Mouse (Mus musculus): Measurements from ENCODE around the gene Prss47.

Prss47 gene

GRCm38 (mm10) chr13:65052660-65053059 is at the start of gene Prss47:
Gene Prss47, minus strand, starts transcription at chr13:65052760.
- DNase-seq (ENCODE audit: low spot score in 2 of 2), result no peak

GRCm38 (mm10) chr13:65101232-65101631 is 48.7 kb upstream of the Prss47 start:
- no peak for DNase-seq (ENCODE audit: low spot score in 2 of 2)

GRCm38 (mm10) chr13:65100678-65101077 is 48.1 kb upstream of the Prss47 start:
- no peak for DNase-seq (ENCODE audit: low spot score in 2 of 2)

- no peak for DNase-seq (ENCODE audit: low spot score in 2 of 2)
Observed at GRCm38 (mm10) chr13:65097018-65097417, 44.5 kb upstream of the Prss47 start.

DNA sequence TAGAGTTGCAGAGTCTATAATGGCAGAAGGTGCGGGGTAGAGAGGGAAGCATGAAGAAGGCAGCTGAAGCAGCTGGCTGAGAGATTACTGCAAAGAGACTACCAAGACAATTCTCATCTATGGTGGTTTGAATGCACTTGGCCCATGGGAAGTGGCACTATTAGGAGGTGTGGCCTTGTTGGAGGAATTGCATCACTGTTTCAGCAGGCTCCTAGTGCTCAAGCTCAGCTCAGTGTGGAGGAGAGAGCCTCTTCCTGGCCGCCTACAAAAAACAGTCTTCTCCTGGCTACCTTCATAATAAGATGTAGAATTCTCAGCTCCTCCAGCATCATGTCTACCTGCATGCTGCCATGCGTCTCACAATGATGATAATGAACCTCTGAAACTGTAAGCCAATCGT is 43.4 kb upstream of the Prss47 start:
- DNase-seq (ENCODE audit: low spot score in 2 of 2), result no peak

DNA sequence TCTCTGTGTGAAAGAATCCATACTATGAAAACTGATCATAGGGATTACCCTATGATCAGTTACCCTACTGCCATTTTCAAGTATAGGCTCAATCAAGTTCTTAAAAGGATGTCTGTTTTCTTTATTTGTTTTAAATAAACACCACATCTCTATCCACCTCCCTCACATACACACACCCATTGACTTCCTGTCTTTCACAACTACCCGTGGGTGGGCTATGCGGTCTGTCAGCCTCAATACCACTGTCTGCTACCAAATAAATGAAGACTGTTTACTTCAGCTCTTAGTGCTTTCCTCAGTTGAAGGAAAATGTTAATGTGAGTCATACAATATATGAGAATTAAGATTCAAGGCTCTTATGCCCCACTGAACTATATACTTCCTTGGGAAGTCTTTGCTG is 17.4 kb upstream of the Prss47 start:
- DNase-seq (ENCODE audit: low spot score in 2 of 2), result no peak

DNA sequence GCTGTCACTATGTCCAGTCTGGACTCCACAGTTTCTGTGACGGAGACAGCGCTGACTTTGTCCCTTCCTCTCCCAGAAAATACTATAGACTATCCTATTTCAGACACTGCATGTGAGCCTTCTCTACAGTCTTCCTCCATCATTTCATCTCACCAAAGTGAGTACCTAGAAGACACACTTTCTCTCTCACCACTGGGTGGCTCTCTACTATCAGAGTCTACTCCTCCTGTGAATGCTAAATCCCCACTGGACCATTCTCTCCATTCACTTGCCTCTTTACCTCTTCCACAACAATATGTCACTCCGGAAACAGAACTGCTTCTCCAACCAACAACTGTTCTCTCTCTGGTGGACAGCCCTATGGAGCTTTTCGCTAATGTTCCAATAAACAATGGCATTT is 17.5 kb downstream of the Prss47 start:
- no peak for DNase-seq (ENCODE audit: low spot score in 2 of 2)

DNA sequence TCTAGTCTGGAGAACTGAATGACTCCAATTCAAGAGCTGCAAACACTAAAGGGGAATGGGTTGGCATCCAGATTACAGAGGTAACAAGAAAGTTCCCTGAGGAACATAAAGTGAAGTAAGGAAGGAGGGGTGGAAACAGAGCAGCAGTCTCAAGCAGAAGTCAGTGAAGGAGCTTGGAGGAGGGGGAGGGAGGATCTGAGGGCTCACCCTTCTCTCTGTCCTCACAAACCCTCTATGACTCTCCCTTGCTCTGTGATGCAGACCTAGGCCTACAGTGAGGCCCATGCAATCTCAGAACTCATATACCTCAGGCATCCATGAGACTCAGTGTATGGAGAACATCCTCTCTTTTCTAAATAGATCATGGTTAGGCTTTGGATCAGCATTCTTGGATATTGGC is 19.8 kb downstream of the Prss47 start, which contains the start of gene Spata31d1c:
Spata31d1c (plus strand) TSS at position 301 of the 400 bp plus-strand sequence.
- no peak for DNase-seq (ENCODE audit: low spot score in 2 of 2)

GRCm38 (mm10) chr13:65011052-65011738 is 41.4 kb downstream of the Prss47 start:
- no peak for DNase-seq (ENCODE audit: low spot score in 2 of 2)

- DNase-seq (ENCODE audit: low spot score in 2 of 2), result no peak
Observed at GRCm38 (mm10) chr13:65007971-65008370, 44.6 kb downstream of the Prss47 start.

DNA sequence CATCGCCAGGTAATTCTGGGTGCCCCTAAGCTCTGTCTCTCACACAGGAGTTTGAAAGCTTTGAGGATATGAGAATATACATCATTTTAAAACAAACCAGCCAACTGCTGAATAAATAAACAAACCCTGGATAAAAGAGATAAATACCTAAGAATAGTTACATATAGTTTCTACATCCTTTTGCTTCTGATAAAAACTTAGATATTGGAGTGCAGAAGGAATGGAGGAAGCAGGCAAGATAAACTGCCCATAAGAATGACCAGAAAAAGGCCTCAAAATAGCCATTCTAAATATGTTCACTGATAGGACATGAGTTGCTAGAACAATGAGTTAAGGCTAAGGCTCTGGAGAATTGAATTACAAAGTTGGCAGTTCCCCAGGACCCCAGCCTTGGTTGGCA is 45.8 kb downstream of the Prss47 start:
- no peak for DNase-seq (ENCODE audit: low spot score in 2 of 2)

- DNase-seq (ENCODE audit: low spot score in 2 of 2), result no peak
Observed at GRCm38 (mm10) chr13:65005414-65005813, 47.1 kb downstream of the Prss47 start.

Measured in frontal cortex, postnatal 14 days (tissue).